Mouse (Mus musculus) limb, embryonic 15.5 days (tissue): ENCODE measurements around the gene Csdc2. TPM values are rescaled to one million over a fixed set of nuclear protein-coding genes. Genes with fewer than 3 reads are reported as not detected.

Source experiments
- ATAC-seq: fragments of 200-750 bp; cut with Nextera tagmentation; 2 replicates; pipeline ENCODE4 v1.8.0; 2017; ENCODE audit warnings: low read depth, moderate TSS enrichment; ENCODE audit not compliant: insufficient number of reproducible peaks, low FRiP score, low TSS enrichment
- H3K27ac ChIP-seq: fragments of 300-500 bp; sonication (generic); 2 replicates; pipeline ENCODE4 v1.5.1; 2015; ENCODE audit warnings: moderate library complexity, mild to moderate bottlenecking, inconsistent platforms
- H3K27me3 ChIP-seq: fragments of 300-500 bp; sonication (generic); 2 replicates; pipeline ENCODE4 v1.6.1; 2015; ENCODE audit warnings: inconsistent platforms
- H3K36me3 ChIP-seq: fragments of 300-500 bp; sonication (generic); 2 replicates; pipeline ENCODE4 v1.6.1; 2015; ENCODE audit warnings: inconsistent platforms
- H3K4me1 ChIP-seq: fragments of 300-500 bp; sonication (generic); 2 replicates; pipeline ENCODE4 v1.6.1; 2015; ENCODE audit warnings: inconsistent platforms
- H3K4me2 ChIP-seq: fragments of 300-500 bp; sonication (generic); 2 replicates; pipeline ENCODE4 v1.6.1; 2015; ENCODE audit warnings: mild to moderate bottlenecking, inconsistent platforms
- H3K4me3 ChIP-seq: fragments of 300-500 bp; sonication (generic); 2 replicates; pipeline ENCODE4 v1.5.1; 2015; ENCODE audit warnings: mild to moderate bottlenecking, inconsistent platforms
- H3K9ac ChIP-seq: fragments of 300-500 bp; sonication (generic); 2 replicates; pipeline ENCODE4 v1.6.1; 2015; ENCODE audit warnings: inconsistent platforms
- H3K9me3 ChIP-seq: fragments of 300-500 bp; sonication (generic); 2 replicates; pipeline ENCODE4 v1.6.1; 2016; ENCODE audit warnings: inconsistent platforms
- WGBS: fragments of 180-500 bp; shearing (Covaris S2); methylation state at CpG from one replicate; pipeline ENCODE4 v1.1.7; 2015; 5-methylcytosine and 5-hydroxymethylcytosine counted together
- polyA plus RNA-seq: library from polyadenylated mRNA; unstranded; fragments of >200 nt; fragmentation: Nextera tagmentation; extraction: Ambion mirVana; gene quantifications from 2 replicates; pipeline ENCODE4 v1.2.1, GENCODE M21; 2015

Gene Csdc2
- 14.0 and 16.1 TPM in 2 replicates for polyA plus RNA-seq

DNA sequence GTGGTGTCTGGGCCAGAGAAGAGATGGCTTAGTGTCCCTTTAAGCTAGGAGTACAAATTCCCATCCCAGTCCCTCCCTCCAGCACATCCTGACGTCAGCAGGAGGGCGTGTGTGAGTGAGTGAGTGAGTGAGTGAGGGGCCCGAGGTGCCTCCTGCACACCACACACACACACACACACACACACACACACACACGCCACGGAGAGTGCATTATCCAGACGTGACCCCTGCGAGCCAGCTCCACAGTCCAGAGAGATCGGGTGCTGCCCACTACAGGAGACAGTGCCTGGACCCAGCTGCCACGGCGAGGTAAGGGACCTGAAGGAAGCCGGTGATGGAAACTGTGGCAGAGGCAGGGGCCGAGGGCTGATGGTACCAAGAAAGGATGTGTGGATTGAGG, at the start of gene Csdc2:
Csdc2 (plus strand) TSS at position 81 of the 400 bp plus-strand sequence.
- H3K9ac ChIP-seq = peak within 1 kb of the TSS; percentile 39
- WGBS = 1% methylated on average over 12 of the region's 12 CpGs

DNA sequence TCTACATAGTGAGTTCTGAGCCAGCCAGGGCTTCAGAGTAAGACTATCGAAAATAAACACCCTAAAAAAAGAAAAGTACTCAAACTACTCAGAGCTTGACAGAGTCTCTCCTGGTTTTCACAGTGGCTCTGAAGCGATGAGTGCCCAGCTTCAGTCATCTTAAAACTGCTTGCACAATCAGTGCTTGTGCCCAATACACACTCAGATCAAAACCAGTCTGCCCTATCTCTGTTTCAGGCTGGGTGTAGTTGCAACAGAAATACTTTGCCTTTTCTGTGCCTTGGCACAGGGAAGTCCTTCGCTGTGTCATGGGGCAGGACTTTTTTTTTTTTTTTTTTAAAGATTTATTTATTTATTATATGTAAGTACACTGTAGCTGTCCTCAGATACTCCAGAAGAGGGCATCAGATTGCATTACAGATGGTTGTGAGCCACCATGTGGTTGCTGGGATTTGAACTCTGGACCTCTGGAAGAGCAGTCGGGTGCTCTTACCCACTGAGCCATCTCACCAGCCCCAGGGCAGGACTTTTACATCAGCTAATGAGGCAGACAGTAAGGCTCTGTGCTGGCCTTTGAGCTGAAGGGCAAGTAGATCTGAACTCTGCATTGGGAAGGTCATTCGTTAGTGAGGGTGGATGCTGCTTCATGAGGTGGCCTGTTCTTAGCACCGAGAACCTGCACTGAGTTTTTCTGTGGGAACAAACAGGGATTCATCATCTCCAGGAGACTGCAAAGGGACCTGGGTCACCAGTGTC, 49.6 kb upstream of the Csdc2 start:
- Histone ChIP-seq H3K36me3 (peaks cover 59% of the 10 kb centered on the region), H3K4me2 (no peak overlapping the region), H3K4me1 (no peaks in the 10 kb centered on the region), H3K27me3 (no peaks in the 10 kb centered on the region), H3K9me3 (no peaks in the 10 kb centered on the region), H3K4me3 (no peak overlapping the region), H3K27ac (no peak overlapping the region), H3K9ac (no peak overlapping the region)
- 94% methylated on average over 6 of the region's 6 CpGs for WGBS
- ATAC-seq = no peak

More for the DNA sequence above, at the start of gene Csdc2:
- peak; percentile 66 for ATAC-seq
- Histone ChIP-seq H3K4me3 (peak within 1 kb of the TSS; percentile 47), H3K36me3 (no peaks in the 10 kb centered on the region), H3K9me3 (no peaks in the 10 kb centered on the region), H3K4me2 (peak within 1 kb of the TSS; percentile 82), H3K4me1 (peaks cover 24% of the 10 kb centered on the region), H3K27me3 (no peaks in the 10 kb centered on the region), H3K27ac (peak within 1 kb of the TSS; percentile 69)

DNA sequence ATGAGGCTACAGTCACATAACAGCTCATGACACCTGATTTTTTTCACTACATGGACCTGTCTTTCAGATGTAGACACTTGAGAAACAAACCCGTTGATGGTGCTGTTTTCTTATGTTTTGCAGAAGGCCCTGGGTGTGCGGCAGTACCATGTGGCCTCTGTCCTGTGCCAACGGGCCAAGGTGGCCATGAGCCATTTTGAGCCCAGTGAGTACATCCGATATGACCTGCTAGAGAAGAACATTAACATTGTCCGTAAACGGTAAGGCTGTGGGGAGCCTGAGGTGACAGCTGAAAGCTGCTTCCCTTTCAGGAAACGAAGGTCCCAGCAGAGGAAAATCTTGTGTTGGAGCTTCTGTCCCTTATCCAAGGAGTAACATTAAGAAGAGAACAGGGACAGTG, 47.4 kb upstream of the Csdc2 start:
- no peak for ATAC-seq
- H3K36me3 ChIP-seq = peaks cover 75% of the 10 kb centered on the region
- no peaks in the 10 kb centered on the region for H3K9me3 ChIP-seq
- no peak overlapping the region for H3K27ac ChIP-seq
- no peak overlapping the region for H3K9ac ChIP-seq
- 89% methylated on average over 7 of the region's 7 CpGs for WGBS
- no peak overlapping the region for H3K4me2 ChIP-seq
- no peak overlapping the region for H3K4me3 ChIP-seq
- H3K27me3 ChIP-seq = no peaks in the 10 kb centered on the region
- no peaks in the 10 kb centered on the region for H3K4me1 ChIP-seq

DNA sequence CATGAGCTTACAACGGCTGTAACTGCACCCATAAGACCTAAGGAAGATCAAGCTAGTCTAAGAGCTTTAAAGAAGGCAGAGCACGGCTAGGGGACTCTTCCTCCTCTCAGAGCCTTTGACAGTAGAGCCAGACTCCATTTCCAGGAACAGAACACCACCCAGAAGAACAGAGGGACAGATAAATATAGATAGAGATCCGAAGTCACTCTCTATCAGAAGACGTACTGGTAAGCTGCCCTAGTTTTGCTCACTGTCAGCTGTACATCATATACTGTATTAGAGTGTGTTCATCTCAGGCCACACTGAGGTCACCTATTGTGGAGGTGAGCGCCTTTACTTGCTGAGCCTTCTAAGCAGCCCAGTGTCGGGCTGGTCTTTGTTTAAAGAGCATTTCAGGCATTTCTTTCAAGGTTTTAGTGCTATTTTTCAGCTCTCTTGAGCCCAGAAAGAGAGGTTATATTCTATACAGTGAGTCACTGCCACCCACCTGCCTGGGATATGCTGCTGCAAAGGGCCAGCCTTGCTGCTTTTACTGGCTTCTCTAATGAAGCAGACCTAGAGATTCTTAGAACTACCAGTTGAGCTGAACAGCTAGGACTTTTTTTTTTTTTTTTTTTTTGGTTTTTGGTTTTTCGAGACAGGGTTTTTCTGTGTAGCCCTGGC, 45.3 kb upstream of the Csdc2 start:
- Histone ChIP-seq H3K9ac (no peak overlapping the region), H3K27ac (no peak overlapping the region), H3K4me2 (no peak overlapping the region), H3K4me3 (no peak overlapping the region), H3K36me3 (peaks cover 85% of the 10 kb centered on the region), H3K27me3 (no peaks in the 10 kb centered on the region), H3K9me3 (no peaks in the 10 kb centered on the region), H3K4me1 (no peaks in the 10 kb centered on the region)
- no peak for ATAC-seq
- WGBS = 88% methylated on average over 7 of the region's 7 CpGs

DNA sequence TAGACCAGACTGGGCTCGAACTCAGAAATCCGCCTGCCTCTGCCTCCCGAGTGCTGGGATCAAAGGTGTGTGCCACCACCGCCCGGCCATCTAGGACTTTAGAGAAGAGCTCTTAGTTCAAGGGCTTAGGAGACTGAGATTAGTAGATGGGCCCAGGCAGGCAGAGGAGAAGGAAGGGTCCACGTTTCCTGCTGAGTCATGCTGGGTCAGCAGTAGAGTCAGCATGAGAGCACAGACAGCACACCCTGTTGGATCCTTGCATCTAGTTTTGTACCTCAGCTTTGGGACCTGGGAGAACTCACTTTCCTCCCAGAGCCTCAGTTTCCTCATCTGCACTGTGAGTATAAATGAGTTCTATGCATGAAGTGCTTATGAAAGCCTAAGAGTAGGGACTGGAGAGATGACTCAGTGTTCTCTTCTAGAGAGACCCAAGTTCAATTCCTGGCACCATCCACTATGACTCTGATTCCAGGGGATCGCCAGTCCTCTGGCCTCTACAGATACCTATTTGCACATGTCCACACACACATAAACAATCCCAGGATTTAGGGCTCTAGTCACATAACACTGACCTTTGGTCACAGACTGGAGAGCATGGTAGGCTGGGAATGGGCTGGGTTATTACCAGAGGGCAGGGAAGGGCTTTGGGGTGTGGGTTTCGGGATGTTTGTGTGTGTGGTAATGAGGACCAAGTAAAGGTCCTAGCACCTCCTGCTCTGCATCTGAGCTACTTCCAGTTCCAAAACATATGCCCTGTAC, 44.6 kb upstream of the Csdc2 start:
- Histone ChIP-seq H3K4me2 (no peak overlapping the region), H3K36me3 (peaks cover 86% of the 10 kb centered on the region), H3K4me3 (no peak overlapping the region), H3K27ac (no peak overlapping the region), H3K27me3 (no peaks in the 10 kb centered on the region), H3K9ac (no peak overlapping the region), H3K4me1 (no peaks in the 10 kb centered on the region), H3K9me3 (no peaks in the 10 kb centered on the region)
- 94% methylated on average over 8 of the region's 8 CpGs for WGBS
- ATAC-seq = no peak

DNA sequence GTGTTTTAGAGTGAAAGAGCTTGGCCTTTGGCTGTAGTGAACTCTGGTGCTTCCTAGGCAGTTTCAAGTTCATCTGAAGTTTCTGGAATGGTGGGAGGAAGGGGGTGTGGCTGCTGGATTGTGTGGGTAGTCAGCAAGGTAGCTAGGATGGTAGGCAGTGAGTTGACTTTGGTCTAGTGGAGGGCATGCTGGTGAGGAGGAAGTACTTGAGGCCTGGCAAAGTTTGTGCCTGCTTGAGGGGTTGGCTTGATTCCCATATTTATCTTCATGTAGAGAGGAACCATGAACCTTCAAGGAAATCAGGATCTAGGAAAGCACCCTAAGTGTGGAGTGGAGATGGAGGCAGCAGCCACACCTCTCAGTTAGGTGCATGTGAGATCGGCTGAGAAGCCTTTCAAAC, 42.6 kb upstream of the Csdc2 start:
- Histone ChIP-seq H3K9me3 (no peaks in the 10 kb centered on the region), H3K4me3 (no peak overlapping the region), H3K36me3 (peaks cover 83% of the 10 kb centered on the region), H3K4me2 (no peak overlapping the region), H3K27me3 (no peaks in the 10 kb centered on the region), H3K4me1 (no peaks in the 10 kb centered on the region), H3K9ac (no peak overlapping the region), H3K27ac (no peak overlapping the region)
- WGBS = 68% methylated on average over 1 of the region's 1 CpGs
- ATAC-seq = no peak

DNA sequence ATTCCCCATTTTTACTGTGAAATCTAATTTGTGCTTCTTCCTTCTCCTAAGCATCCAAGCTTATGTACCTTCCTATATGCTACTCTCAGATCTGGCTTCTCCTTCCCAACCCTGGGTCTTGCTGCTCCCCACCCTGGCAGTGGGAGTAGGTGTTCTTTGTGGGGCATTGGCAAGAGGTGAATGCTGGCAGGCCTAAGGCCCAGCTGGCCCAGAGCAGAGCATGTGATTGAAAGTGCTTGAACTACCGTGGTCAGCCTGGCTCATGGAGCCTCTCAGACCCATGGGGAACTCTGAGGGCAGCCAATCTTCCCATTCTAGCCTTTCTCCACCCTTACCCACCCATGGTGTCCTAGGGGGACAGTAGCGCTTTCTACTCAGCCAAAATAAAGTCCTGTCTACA, 40.2 kb upstream of the Csdc2 start:
- H3K4me2 ChIP-seq = no peak overlapping the region
- peaks cover 81% of the 10 kb centered on the region for H3K36me3 ChIP-seq
- no peak for ATAC-seq
- no peak overlapping the region for H3K4me3 ChIP-seq
- H3K27ac ChIP-seq = no peak overlapping the region
- WGBS = 87% methylated on average over 2 of the region's 2 CpGs
- no peaks in the 10 kb centered on the region for H3K4me1 ChIP-seq
- H3K9me3 ChIP-seq = no peaks in the 10 kb centered on the region
- H3K27me3 ChIP-seq = no peaks in the 10 kb centered on the region
- H3K9ac ChIP-seq = no peak overlapping the region

DNA sequence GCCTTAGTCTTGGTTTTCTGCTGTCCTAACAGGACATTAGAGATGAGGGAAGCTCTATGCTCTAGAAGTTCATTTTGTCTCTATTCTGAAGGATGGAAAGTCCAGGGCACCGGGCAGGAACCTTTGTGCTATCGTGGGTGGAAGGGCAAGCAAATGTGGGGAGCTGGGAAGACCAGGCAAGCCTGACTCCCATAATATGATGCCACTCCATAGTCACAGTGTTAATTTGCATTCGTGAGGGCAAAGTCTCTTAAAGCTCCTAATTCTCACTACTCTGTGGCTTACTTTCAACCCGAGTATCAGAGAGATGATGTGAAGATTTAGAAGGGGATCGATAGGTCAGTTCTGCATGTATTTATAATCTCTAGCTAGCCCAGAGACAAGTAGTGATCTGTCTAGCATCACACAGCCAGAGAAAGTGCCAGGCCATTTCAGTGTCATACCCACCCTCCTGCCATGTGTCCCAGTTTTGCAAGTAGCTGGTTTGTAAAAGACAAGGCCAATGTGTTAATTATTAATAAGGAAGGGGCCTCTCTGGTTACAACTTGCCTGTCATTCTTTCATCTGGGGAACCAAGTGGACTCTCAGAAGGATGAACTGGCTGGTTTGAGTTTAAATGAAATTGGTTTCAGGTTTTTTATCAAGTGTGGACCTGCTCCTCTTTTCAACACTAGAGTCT, 38.8 kb upstream of the Csdc2 start:
- H3K27me3 ChIP-seq = no peaks in the 10 kb centered on the region
- no peaks in the 10 kb centered on the region for H3K4me1 ChIP-seq
- H3K9me3 ChIP-seq = no peaks in the 10 kb centered on the region
- 93% methylated on average over 5 of the region's 5 CpGs for WGBS
- H3K4me2 ChIP-seq = no peak overlapping the region
- no peak overlapping the region for H3K27ac ChIP-seq
- H3K36me3 ChIP-seq = peaks cover 84% of the 10 kb centered on the region
- H3K4me3 ChIP-seq = no peak overlapping the region
- no peak overlapping the region for H3K9ac ChIP-seq
- ATAC-seq = no peak

DNA sequence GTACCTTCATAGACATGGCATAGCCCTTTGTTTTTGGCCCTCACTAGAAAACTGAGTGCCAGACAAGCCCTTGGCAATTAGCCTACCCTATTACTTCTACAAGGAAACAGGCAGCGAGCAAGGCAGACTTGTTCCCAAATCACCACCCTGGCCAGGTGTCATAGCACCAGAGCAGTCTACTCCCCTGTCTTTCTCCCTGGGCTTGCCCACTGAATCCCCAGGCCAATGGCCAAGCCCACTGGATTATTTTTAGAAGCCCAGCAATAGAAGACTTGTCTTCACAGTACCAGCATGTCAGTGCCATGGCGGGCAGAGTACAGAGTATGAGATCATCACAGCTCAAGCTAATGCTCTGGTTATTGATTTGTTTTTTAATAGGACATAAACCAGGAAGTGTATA, 37.8 kb upstream of the Csdc2 start:
- no peak for ATAC-seq
- H3K27ac ChIP-seq = no peak overlapping the region
- H3K4me2 ChIP-seq = no peak overlapping the region
- H3K36me3 ChIP-seq = peaks cover 85% of the 10 kb centered on the region
- H3K9ac ChIP-seq = no peak overlapping the region
- H3K27me3 ChIP-seq = no peaks in the 10 kb centered on the region
- no peaks in the 10 kb centered on the region for H3K9me3 ChIP-seq
- H3K4me3 ChIP-seq = no peak overlapping the region
- no peaks in the 10 kb centered on the region for H3K4me1 ChIP-seq
- WGBS = 88% methylated on average over 2 of the region's 2 CpGs

DNA sequence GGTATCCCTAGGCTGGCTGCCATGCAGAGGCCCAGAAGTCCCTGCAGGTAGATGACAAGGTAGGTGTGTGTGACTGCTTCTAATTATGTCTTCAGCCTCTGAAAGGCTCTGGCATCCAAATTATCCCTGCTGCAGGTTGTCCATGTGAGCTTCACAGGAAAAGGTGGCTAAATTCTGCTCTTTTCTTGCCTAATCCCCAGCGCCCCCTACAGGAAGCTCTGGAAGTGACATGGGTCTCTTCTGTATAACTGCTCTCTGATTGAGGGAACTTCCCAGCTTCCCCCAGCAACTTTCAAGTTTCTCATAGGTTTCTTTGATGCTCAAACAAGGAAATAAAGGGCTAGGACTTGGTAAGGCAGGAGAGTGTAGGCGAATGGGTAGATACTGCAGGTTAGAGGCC, 31.6 kb upstream of the Csdc2 start:
- Histone ChIP-seq H3K4me1 (no peaks in the 10 kb centered on the region), H3K4me2 (no peak overlapping the region), H3K4me3 (no peak overlapping the region), H3K27me3 (no peaks in the 10 kb centered on the region), H3K9me3 (no peaks in the 10 kb centered on the region), H3K36me3 (peaks cover 97% of the 10 kb centered on the region), H3K27ac (no peak overlapping the region), H3K9ac (no peak overlapping the region)
- ATAC-seq = no peak
- WGBS = 34% methylated on average over 2 of the region's 2 CpGs

DNA sequence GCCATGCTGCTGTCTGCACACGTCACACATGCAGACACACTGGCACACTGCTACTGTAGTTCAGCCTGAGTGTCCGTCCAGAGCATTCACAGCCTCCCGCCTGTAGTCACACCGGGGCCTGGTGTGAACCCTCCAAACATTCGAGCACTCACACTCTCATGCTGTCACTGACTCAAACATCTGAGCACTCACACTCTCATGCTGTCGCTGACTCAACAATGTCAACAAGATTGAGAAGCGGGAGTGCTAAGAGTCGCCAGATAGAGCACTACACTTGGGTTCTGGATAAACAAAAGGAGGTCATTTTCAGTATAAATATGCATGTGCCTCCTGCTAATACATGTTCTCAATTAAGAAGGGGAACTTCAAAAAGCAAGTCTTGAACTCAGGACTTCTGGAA, 28.6 kb upstream of the Csdc2 start:
- Histone ChIP-seq H3K36me3 (peaks cover 97% of the 10 kb centered on the region), H3K27me3 (no peaks in the 10 kb centered on the region), H3K9me3 (no peaks in the 10 kb centered on the region), H3K4me2 (no peak overlapping the region), H3K27ac (no peak overlapping the region), H3K4me1 (no peaks in the 10 kb centered on the region), H3K4me3 (no peak overlapping the region), H3K9ac (no peak overlapping the region)
- no peak for ATAC-seq
- WGBS = 93% methylated on average over 8 of the region's 8 CpGs
